Mouse (Mus musculus) brain, embryonic 14.5 days (tissue): ENCODE data around the gene Lactb.

Experiments
- CTCF ChIP-seq: fragments of 200-500 bp; IDR thresholded peaks from 2 replicates; pipeline ENCODE4 v1.5.1; 2012; ENCODE audit warnings: inconsistent platforms, mild to moderate bottlenecking, moderate library complexity, borderline replicate concordance; ENCODE audit not compliant: insufficient read depth, insufficient read length; ENCODE audit errors: extremely low read depth
- POLR2A ChIP-seq: fragments of 200-500 bp; IDR thresholded peaks from 2 replicates; pipeline ENCODE4 v1.6.1; 2012; ENCODE audit warnings: mild to moderate bottlenecking, inconsistent platforms, borderline replicate concordance; ENCODE audit not compliant: poor library complexity, insufficient read depth, insufficient read length, severe bottlenecking; ENCODE audit errors: extremely low read depth

DNA sequence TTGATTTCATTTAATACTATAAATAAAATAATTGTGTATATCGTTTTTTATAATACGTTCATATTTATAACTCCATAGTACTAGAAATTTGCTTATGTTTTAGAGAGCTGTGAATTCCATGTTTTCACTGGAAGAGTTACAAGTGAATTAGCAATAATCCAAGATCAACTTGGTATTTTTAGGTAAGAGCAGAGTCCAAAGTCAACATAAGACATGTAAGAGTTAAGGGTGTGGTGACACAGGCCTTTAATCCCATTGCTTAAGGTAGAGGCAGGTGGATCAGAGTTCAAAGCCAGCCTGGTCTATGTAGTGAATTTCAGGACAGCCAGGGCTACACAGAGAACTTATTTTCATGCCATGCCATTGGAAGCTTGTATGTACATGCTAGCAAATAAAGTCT, 26.7 kb downstream of the Lactb start:
- TF ChIP-seq CTCF (no peak), POLR2A (no peak)
